Mouse (Mus musculus): ENCODE measurements at regions not wholly inside any gene's neighbourhood (a gene's known extent, or its start where the extent isn't known, plus 50 kb on each side); places are given as distances from the start of the nearest gene placed in this dataset.

DNA sequence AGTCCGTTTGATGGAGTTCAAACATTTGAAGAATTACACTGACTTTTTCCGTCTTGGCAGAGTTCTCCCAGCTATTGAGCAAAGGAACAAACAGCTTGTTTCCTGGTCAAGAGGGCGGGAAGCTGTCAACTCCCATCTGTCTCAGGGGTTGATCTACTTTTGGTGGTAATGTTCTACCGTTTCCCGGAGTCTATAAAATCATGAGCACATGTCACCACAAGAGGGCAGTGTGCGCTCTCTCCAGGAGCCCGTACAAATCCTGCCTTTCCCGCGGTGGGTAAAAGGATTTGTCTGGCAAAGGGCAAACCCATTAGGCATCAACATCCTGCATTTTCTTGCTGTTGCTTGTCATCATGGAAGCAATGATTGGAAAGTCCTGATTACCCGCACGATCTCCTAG, 106.1 kb upstream of the Zfp64 start:
- no peaks in the 10 kb centered on the region for H3K27me3 ChIP-seq (replicated peaks)
- H3K79me2 ChIP-seq (replicated peaks; ENCODE audit: control insufficient read depth, extremely low read depth, insufficient read depth, poor library complexity, severe bottlenecking), result no peaks in the 10 kb centered on the region
- H3K4me3 ChIP-seq (replicated peaks in 1 of 3; ENCODE audit: low read depth in 2 of 3, low read length in 2 of 3, poor library complexity in 1 of 3), result no peak overlapping the region
- dilution Hi-C loops (cut with MboI; ENCODE audit: extremely low pct_ligation_motif_present, extremely low pct_unique_long_range_greater_than_20kb, low sequenced_read_pairs), result no loop called here
- no peak for DNase-seq (ENCODE audit: extremely low read depth)
- peaks cover 82% of the 10 kb centered on the region for H3K9me3 ChIP-seq (replicated peaks; ENCODE audit: low read length)
- in situ Hi-C loops (cut with MboI; ENCODE audit: low pct_ligation_motif_present, low pct_unique_long_range_greater_than_20kb, low sequenced_read_pairs), result no loop called here
- TF ChIP-seq RAD21 (IDR thresholded peaks at IDR 0.05; ENCODE audit: low read depth, low read length) (no peak), CHD2 (IDR thresholded peaks at IDR 0.05; ENCODE audit: low read length) (no peak), ZNF384 (IDR thresholded peaks at IDR 0.05; ENCODE audit: low read depth, low read length) (no peak), ZMIZ1 (IDR thresholded peaks at IDR 0.05; ENCODE audit: low read depth, low read length) (no peak), TBP (conservative IDR thresholded peaks at IDR 0.05; ENCODE audit: low read depth, low read length) (no peak), BHLHE40 (IDR thresholded peaks at IDR 0.05; ENCODE audit: low read depth, low read length) (no peak), IRF4 (IDR thresholded peaks at IDR 0.05; ENCODE audit: low read depth, low read length) (no peak), NRF1 (IDR thresholded peaks at IDR 0.05; ENCODE audit: low read depth, low read length) (no peak), NELFE (IDR thresholded peaks at IDR 0.05; ENCODE audit: low read depth, low read length) (no peak), GABPA (IDR thresholded peaks at IDR 0.05; ENCODE audit: insufficient replicate concordance, low read depth, low read length) (no peak), ZKSCAN1 (IDR thresholded peaks at IDR 0.05; ENCODE audit: borderline replicate concordance, low read depth, low read length) (no peak), TCF12 (IDR thresholded peaks at IDR 0.05; ENCODE audit: low read depth, low read length) (no peak), MEF2A (IDR thresholded peaks at IDR 0.05; ENCODE audit: borderline replicate concordance, low read depth, low read length) (no peak), MXI1 (IDR thresholded peaks at IDR 0.05; ENCODE audit: low read depth, low read length) (no peak), MAZ (IDR thresholded peaks at IDR 0.05; ENCODE audit: low read depth, low read length) (no peak)
- no peak overlapping the region for H3K27ac ChIP-seq (ENCODE audit: insufficient read depth, low read depth)
- no peak overlapping the region for H3K9ac ChIP-seq (ENCODE audit: insufficient read depth, low read depth)
- no peaks in the 10 kb centered on the region for H3K4me1 ChIP-seq (ENCODE audit: control insufficient read depth in 1 of 2, insufficient read depth in 2 of 2)
- no peaks in the 10 kb centered on the region for H3K36me3 ChIP-seq (replicated peaks in 1 of 2; ENCODE audit: control insufficient read depth in 1 of 2, insufficient read depth in 1 of 2, low read length in 1 of 2)
- H3K4me2 ChIP-seq (ENCODE audit: insufficient read depth, low read depth, poor library complexity, severe bottlenecking), result no peak overlapping the region

DNA sequence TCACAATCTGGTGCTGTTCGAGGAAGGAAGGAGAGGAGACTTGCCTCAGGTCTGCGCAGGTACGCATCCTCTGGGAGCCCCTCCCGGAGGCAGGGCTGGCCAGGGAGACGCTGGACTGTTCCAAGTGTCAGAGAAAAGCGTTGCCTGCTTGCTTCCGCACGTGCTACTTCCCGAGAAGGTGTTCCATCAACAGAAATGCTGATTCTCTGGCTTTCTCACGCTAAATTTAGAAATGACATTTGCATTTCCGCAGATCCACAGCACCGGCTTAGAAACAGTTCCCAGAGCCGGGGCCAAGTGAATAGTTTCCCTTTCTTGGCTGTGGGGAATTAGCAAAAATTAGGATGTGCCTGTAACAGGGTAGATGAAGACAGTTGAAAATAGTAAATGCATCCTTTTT, 105.1 kb upstream of the Zfp64 start:
- Histone ChIP-seq H3K4me2 (ENCODE audit: insufficient read depth, low read depth, poor library complexity, severe bottlenecking) (no peak overlapping the region), H3K4me1 (ENCODE audit: control insufficient read depth in 1 of 2, insufficient read depth in 2 of 2) (no peaks in the 10 kb centered on the region), H3K27me3 (replicated peaks) (no peaks in the 10 kb centered on the region), H3K36me3 (replicated peaks in 1 of 2; ENCODE audit: control insufficient read depth in 1 of 2, insufficient read depth in 1 of 2, low read length in 1 of 2) (no peaks in the 10 kb centered on the region), H3K79me2 (replicated peaks; ENCODE audit: control insufficient read depth, extremely low read depth, insufficient read depth, poor library complexity, severe bottlenecking) (no peaks in the 10 kb centered on the region), H3K4me3 (replicated peaks in 1 of 3; ENCODE audit: low read depth in 2 of 3, low read length in 2 of 3, poor library complexity in 1 of 3) (no peak overlapping the region), H3K27ac (ENCODE audit: insufficient read depth, low read depth) (no peak overlapping the region), H3K9ac (ENCODE audit: insufficient read depth, low read depth) (no peak overlapping the region), H3K9me3 (replicated peaks; ENCODE audit: low read length) (peaks cover 84% of the 10 kb centered on the region)
- in situ Hi-C loops (cut with MboI; ENCODE audit: low pct_ligation_motif_present, low pct_unique_long_range_greater_than_20kb, low sequenced_read_pairs), result no loop called here
- no peak for TF ChIP-seq PAX5 (IDR thresholded peaks at IDR 0.05; ENCODE audit: low read length)
- TF ChIP-seq CHD2 (IDR thresholded peaks at IDR 0.05; ENCODE audit: low read length), result no peak
- TF ChIP-seq NELFE (IDR thresholded peaks at IDR 0.05; ENCODE audit: low read depth, low read length), result no peak
- TF ChIP-seq EP300 (IDR thresholded peaks at IDR 0.05; ENCODE audit: low read length), result no peak
- no peak for TF ChIP-seq ZKSCAN1 (IDR thresholded peaks at IDR 0.05; ENCODE audit: borderline replicate concordance, low read depth, low read length)
- no peak for TF ChIP-seq GABPA (IDR thresholded peaks at IDR 0.05; ENCODE audit: insufficient replicate concordance, low read depth, low read length)
- TF ChIP-seq ZC3H11A (IDR thresholded peaks at IDR 0.05; ENCODE audit: low read depth, low read length), result no peak
- no peak for TF ChIP-seq NRF1 (IDR thresholded peaks at IDR 0.05; ENCODE audit: low read depth, low read length)
- no peak for TF ChIP-seq MAFK (IDR thresholded peaks at IDR 0.05; ENCODE audit: insufficient replicate concordance, low read length)
- TF ChIP-seq ZMIZ1 (IDR thresholded peaks at IDR 0.05; ENCODE audit: low read depth, low read length), result no peak
- TF ChIP-seq MXI1 (IDR thresholded peaks at IDR 0.05; ENCODE audit: low read depth, low read length), result no peak
- TF ChIP-seq TCF12 (IDR thresholded peaks at IDR 0.05; ENCODE audit: low read depth, low read length), result no peak
- no peak for TF ChIP-seq KAT2A (IDR thresholded peaks at IDR 0.05; ENCODE audit: insufficient replicate concordance, low read length)
- TF ChIP-seq HCFC1 (IDR thresholded peaks at IDR 0.05; ENCODE audit: low read depth, low read length), result no peak
- no peak for TF ChIP-seq SMC3 (IDR thresholded peaks at IDR 0.05; ENCODE audit: low read depth, low read length)
- no peak for TF ChIP-seq ZNF384 (IDR thresholded peaks at IDR 0.05; ENCODE audit: low read depth, low read length)
- no peak for TF ChIP-seq IRF4 (IDR thresholded peaks at IDR 0.05; ENCODE audit: low read depth, low read length)
- TF ChIP-seq E2F4 (IDR thresholded peaks at IDR 0.05; ENCODE audit: insufficient replicate concordance, low read depth, low read length), result no peak
- no peak for TF ChIP-seq MAZ (IDR thresholded peaks at IDR 0.05; ENCODE audit: low read depth, low read length)
- TF ChIP-seq RCOR1 (conservative IDR thresholded peaks at IDR 0.05; ENCODE audit: low read depth, low read length), result no peak
- DNase-seq (ENCODE audit: extremely low read depth), result no peak
- dilution Hi-C loops (cut with MboI; ENCODE audit: extremely low pct_ligation_motif_present, extremely low pct_unique_long_range_greater_than_20kb, low sequenced_read_pairs), result no loop called here

Measured in CH12.LX (cell line).